Mouse (Mus musculus): ENCODE measurements at regions not wholly inside any gene's neighbourhood (a gene's known extent, or its start where the extent isn't known, plus 50 kb on each side); places are given as distances from the start of the nearest gene placed in this dataset.
A peak's percentile ranks its signal among the peaks of the same experiment; 100 is the strongest.

GRCm38 (mm10) chr16:24255037-24255436 is 138.3 kb upstream of the Lpp start:
- DNase-seq (ENCODE audit: low spot score in 2 of 2), result no peak

GRCm38 (mm10) chr16:24254590-24254989 is 138.7 kb upstream of the Lpp start:
- DNase-seq (ENCODE audit: low spot score in 2 of 2), result no peak

- DNase-seq (ENCODE audit: low spot score in 2 of 2), result no peak
These were observed 139.2 kb upstream of the Lpp start for GRCm38 (mm10) chr16:24254143-24254542.

- DNase-seq (ENCODE audit: low spot score in 2 of 2), result no peak
These were observed 146.0 kb upstream of the Lpp start for GRCm38 (mm10) chr16:24247291-24247690.

- no peak for DNase-seq (ENCODE audit: low spot score in 2 of 2)
These were observed 155.2 kb upstream of the Lpp start for GRCm38 (mm10) chr16:24238075-24238555.

GRCm38 (mm10) chr16:24237425-24237824 is 155.9 kb upstream of the Lpp start:
- DNase-seq (ENCODE audit: low spot score in 2 of 2), result no peak

- DNase-seq (ENCODE audit: low spot score in 2 of 2), result no peak
These were observed 156.3 kb upstream of the Lpp start for GRCm38 (mm10) chr16:24237013-24237412.

GRCm38 (mm10) chr16:24236511-24236910 is 156.8 kb upstream of the Lpp start:
- DNase-seq (ENCODE audit: low spot score in 2 of 2), result no peak

- DNase-seq (ENCODE audit: low spot score in 2 of 2), result peak in 1 of 2 experiments; percentile 30
These were observed 158.5 kb upstream of the Lpp start for GRCm38 (mm10) chr16:24234795-24235194.

- DNase-seq (ENCODE audit: low spot score in 2 of 2), result no peak
These were observed 161.2 kb upstream of the Lpp start for GRCm38 (mm10) chr16:24232001-24232530.

- DNase-seq (ENCODE audit: low spot score in 2 of 2), result no peak
These were observed 161.8 kb upstream of the Lpp start for GRCm38 (mm10) chr16:24231506-24231905.

- no peak for DNase-seq (ENCODE audit: low spot score in 2 of 2)
These were observed 164.2 kb upstream of the Lpp start for GRCm38 (mm10) chr16:24229002-24229607.

GRCm38 (mm10) chr16:24225897-24226296 is 167.4 kb upstream of the Lpp start:
- no peak for DNase-seq (ENCODE audit: low spot score in 2 of 2)

GRCm38 (mm10) chr16:24225090-24225489 is 168.2 kb upstream of the Lpp start:
- no peak for DNase-seq (ENCODE audit: low spot score in 2 of 2)

GRCm38 (mm10) chr16:24223901-24224300 is 169.4 kb upstream of the Lpp start:
- DNase-seq (ENCODE audit: low spot score in 2 of 2), result no peak

GRCm38 (mm10) chr16:24223527-24223880 is 169.8 kb upstream of the Lpp start:
- no peak for DNase-seq (ENCODE audit: low spot score in 2 of 2)

- no peak for DNase-seq (ENCODE audit: low spot score in 2 of 2)
These were observed 170.4 kb upstream of the Lpp start for GRCm38 (mm10) chr16:24222759-24223526.

GRCm38 (mm10) chr16:24221992-24222391 is 171.3 kb upstream of the Lpp start:
- no peak for DNase-seq (ENCODE audit: low spot score in 2 of 2)

- no peak for DNase-seq (ENCODE audit: low spot score in 2 of 2)
These were observed 172.7 kb upstream of the Lpp start for GRCm38 (mm10) chr16:24220613-24221012.

GRCm38 (mm10) chr16:24219691-24220090 is 173.6 kb upstream of the Lpp start:
- no peak for DNase-seq (ENCODE audit: low spot score in 2 of 2)

GRCm38 (mm10) chr16:24218850-24219185 is 174.5 kb upstream of the Lpp start:
- DNase-seq (ENCODE audit: low spot score in 2 of 2), result no peak

GRCm38 (mm10) chr16:24218162-24218849 is 175.0 kb upstream of the Lpp start:
- no peak for DNase-seq (ENCODE audit: low spot score in 2 of 2)

GRCm38 (mm10) chr16:24216828-24217227 is 176.5 kb upstream of the Lpp start:
- DNase-seq (ENCODE audit: low spot score in 2 of 2), result no peak
